Mouse (Mus musculus): ENCODE results near the gene Tarbp1.

The Tarbp1 gene

DNA sequence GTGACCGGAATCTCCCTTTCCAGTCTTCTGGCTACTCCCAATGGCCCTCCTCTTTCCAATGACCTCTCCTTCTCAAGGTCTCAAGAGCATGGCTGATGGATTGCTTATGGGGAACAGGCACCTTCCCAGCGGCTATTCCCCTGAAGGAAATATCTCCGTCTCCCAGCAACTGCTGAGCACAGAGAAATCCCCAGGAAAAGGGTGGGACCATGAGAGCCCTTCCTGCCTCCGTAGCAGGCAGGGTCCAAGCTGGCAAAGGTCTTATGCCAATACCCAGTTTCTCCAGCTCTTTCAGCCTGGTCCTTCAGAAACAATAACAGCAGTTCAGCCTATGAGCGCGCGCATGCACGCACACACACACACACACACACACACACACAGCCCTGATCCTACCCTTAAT is 23.7 kb downstream of the Tarbp1 start:
- TF ChIP-seq CTCF (conservative IDR thresholded peaks at IDR 0.05; ENCODE audit: low read length) = no peak
- TF ChIP-seq POU5F1 (IDR thresholded peaks at IDR 0.05; ENCODE audit: borderline replicate concordance, low read length) = no peak
- no peak for TF ChIP-seq NANOG (IDR thresholded peaks at IDR 0.05; ENCODE audit: borderline replicate concordance, low read length)

DNA sequence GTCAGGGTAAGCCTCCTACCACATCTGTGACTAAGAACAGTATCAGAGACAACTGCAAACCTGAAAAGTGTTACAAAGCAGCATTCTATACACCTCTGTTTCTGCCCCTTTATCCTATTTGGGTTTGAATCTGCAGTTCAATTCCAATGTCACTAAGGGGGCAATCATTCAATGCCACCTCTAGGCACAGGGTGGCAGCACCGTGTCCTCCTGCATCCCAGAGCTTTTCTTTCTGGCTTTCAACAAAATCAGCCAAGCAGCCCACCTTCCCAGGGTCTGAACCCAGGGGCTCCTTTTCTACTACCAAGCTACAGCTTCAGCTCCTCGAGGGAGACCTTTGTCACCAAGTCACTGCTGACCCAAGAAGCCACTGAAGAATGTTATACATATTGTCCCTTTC is 35.9 kb downstream of the Tarbp1 start:
- TF ChIP-seq CTCF (conservative IDR thresholded peaks at IDR 0.05; ENCODE audit: low read length) (no peak; the same call in 1 of the 2 replicates), POU5F1 (IDR thresholded peaks at IDR 0.05; ENCODE audit: borderline replicate concordance, low read length) (no peak), NANOG (IDR thresholded peaks at IDR 0.05; ENCODE audit: borderline replicate concordance, low read length) (no peak)

More for the DNA sequence above, 23.7 kb downstream of the Tarbp1 start:
- Histone ChIP-seq H3K4me3 (replicated peaks; ENCODE audit: low read length) (no peak overlapping the region), H3K36me3 (ENCODE audit: insufficient read depth, low read length) (peaks cover 97% of the 10 kb centered on the region), H3K27me3 (ENCODE audit: insufficient read depth, low read length) (no peaks in the 10 kb centered on the region), H3K9me3 (ENCODE audit: low read length) (no peaks in the 10 kb centered on the region), H3K4me1 (replicated peaks; ENCODE audit: low read depth, low read length) (no peaks in the 10 kb centered on the region)

DNA sequence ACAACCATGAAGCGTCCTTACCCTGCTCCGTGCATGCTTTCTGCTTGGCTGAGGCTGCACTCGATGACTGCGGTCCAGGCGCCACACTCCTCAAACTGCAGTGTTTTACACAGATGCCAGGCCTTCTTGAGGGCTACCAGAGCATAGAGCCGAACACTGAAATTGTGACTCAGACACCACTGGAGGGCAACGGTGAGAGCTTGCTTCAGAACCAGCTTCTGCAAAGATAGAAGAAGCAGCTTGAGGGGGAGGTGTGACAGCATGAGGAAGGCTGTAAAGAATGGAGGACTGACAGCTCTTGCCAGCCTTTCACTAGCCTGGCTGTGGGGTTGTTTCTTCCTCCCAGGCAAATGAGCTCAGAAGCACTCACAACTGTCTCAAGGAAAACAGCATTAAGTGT is 41.0 kb downstream of the Tarbp1 start:
- TF ChIP-seq CTCF (conservative IDR thresholded peaks at IDR 0.05; ENCODE audit: low read length) (no peak), NANOG (IDR thresholded peaks at IDR 0.05; ENCODE audit: borderline replicate concordance, low read length) (no peak), POU5F1 (IDR thresholded peaks at IDR 0.05; ENCODE audit: borderline replicate concordance, low read length) (no peak)
- no peaks in the 10 kb centered on the region for H3K9me3 ChIP-seq (ENCODE audit: low read length)

More for the DNA sequence above, 35.9 kb downstream of the Tarbp1 start:
- Histone ChIP-seq H3K4me1 (replicated peaks; ENCODE audit: low read depth, low read length) (no peaks in the 10 kb centered on the region), H3K27me3 (ENCODE audit: insufficient read depth, low read length) (no peaks in the 10 kb centered on the region), H3K4me3 (replicated peaks; ENCODE audit: low read length) (no peak overlapping the region), H3K36me3 (ENCODE audit: insufficient read depth, low read length) (peaks cover 76% of the 10 kb centered on the region), H3K9me3 (ENCODE audit: low read length) (no peaks in the 10 kb centered on the region)

GRCm38 (mm10) chr8:126429635-126430034 is 45.2 kb downstream of the Tarbp1 start:
- H3K9me3 ChIP-seq (ENCODE audit: low read length) = no peaks in the 10 kb centered on the region
- TF ChIP-seq NANOG (IDR thresholded peaks at IDR 0.05; ENCODE audit: borderline replicate concordance, low read length) = no peak
- TF ChIP-seq CTCF (conservative IDR thresholded peaks at IDR 0.05; ENCODE audit: low read length) = no peak
- TF ChIP-seq POU5F1 (IDR thresholded peaks at IDR 0.05; ENCODE audit: borderline replicate concordance, low read length) = no peak
- H3K36me3 ChIP-seq (ENCODE audit: insufficient read depth, low read length) = peaks cover 98% of the 10 kb centered on the region
- H3K4me1 ChIP-seq (replicated peaks; ENCODE audit: low read depth, low read length) = no peaks in the 10 kb centered on the region
- H3K27me3 ChIP-seq (ENCODE audit: insufficient read depth, low read length) = no peaks in the 10 kb centered on the region
- no peak overlapping the region for H3K4me3 ChIP-seq (replicated peaks; ENCODE audit: low read length)

More for the DNA sequence above, 41.0 kb downstream of the Tarbp1 start:
- H3K27me3 ChIP-seq (ENCODE audit: insufficient read depth, low read length) = no peaks in the 10 kb centered on the region
- H3K4me1 ChIP-seq (replicated peaks; ENCODE audit: low read depth, low read length) = no peaks in the 10 kb centered on the region
- peaks cover 95% of the 10 kb centered on the region for H3K36me3 ChIP-seq (ENCODE audit: insufficient read depth, low read length)
- H3K4me3 ChIP-seq (replicated peaks; ENCODE audit: low read length) = no peak overlapping the region

- Histone ChIP-seq H3K4me1 (replicated peaks; ENCODE audit: low read depth, low read length) (peaks cover 20% of the 10 kb centered on the region), H3K4me3 (replicated peaks; ENCODE audit: low read length) (no peak overlapping the region), H3K36me3 (ENCODE audit: insufficient read depth, low read length) (peaks cover 67% of the 10 kb centered on the region), H3K9me3 (ENCODE audit: low read length) (no peaks in the 10 kb centered on the region), H3K27me3 (ENCODE audit: insufficient read depth, low read length) (no peaks in the 10 kb centered on the region)
- TF ChIP-seq NANOG (IDR thresholded peaks at IDR 0.05; ENCODE audit: borderline replicate concordance, low read length) = no peak
- TF ChIP-seq CTCF (conservative IDR thresholded peaks at IDR 0.05; ENCODE audit: low read length) = no peak
- no peak for TF ChIP-seq POU5F1 (IDR thresholded peaks at IDR 0.05; ENCODE audit: borderline replicate concordance, low read length)
Measured at GRCm38 (mm10) chr8:126424946-126425345, 49.9 kb downstream of the Tarbp1 start.

DNA sequence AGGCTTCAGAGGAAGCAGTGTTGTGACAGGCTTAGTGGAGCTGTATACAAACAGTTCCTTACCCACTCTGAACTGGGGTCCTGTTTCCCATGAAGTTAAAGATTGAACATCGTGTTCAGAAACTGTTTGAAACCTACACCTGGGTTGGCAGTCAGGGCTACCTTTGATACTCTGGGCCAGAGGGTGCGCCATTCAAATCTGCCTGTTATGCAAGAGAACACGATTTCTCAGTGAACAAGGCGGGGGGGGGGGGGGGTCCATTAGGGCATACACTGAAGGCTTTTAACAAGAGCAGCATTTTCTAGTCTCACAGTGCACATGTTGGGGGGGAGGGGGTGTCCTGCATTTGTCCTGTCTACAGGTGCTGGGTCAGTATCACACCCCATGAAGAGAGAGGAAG is 50.7 kb downstream of the Tarbp1 start:
- H3K36me3 ChIP-seq (ENCODE audit: insufficient read depth, low read length) = peaks cover 59% of the 10 kb centered on the region
- TF ChIP-seq CTCF (conservative IDR thresholded peaks at IDR 0.05; ENCODE audit: low read length) (no peak), POU5F1 (IDR thresholded peaks at IDR 0.05; ENCODE audit: borderline replicate concordance, low read length) (no peak), NANOG (IDR thresholded peaks at IDR 0.05; ENCODE audit: borderline replicate concordance, low read length) (no peak)
- no peaks in the 10 kb centered on the region for H3K27me3 ChIP-seq (ENCODE audit: insufficient read depth, low read length)
- H3K4me1 ChIP-seq (replicated peaks; ENCODE audit: low read depth, low read length) = peaks cover 20% of the 10 kb centered on the region
- no peaks in the 10 kb centered on the region for H3K9me3 ChIP-seq (ENCODE audit: low read length)
- no peak overlapping the region for H3K4me3 ChIP-seq (replicated peaks; ENCODE audit: low read length)

- H3K4me1 ChIP-seq (replicated peaks; ENCODE audit: low read depth, low read length) = peaks cover 20% of the 10 kb centered on the region
- H3K27me3 ChIP-seq (ENCODE audit: insufficient read depth, low read length) = no peaks in the 10 kb centered on the region
- H3K9me3 ChIP-seq (ENCODE audit: low read length) = no peaks in the 10 kb centered on the region
- H3K36me3 ChIP-seq (ENCODE audit: insufficient read depth, low read length) = peaks cover 47% of the 10 kb centered on the region
- no peak for TF ChIP-seq NANOG (IDR thresholded peaks at IDR 0.05; ENCODE audit: borderline replicate concordance, low read length)
- peak overlapping the region; percentile 96 for H3K4me3 ChIP-seq (replicated peaks; ENCODE audit: low read length)
Measured at GRCm38 (mm10) chr8:126422920-126423300, 52.0 kb downstream of the Tarbp1 start.

DNA sequence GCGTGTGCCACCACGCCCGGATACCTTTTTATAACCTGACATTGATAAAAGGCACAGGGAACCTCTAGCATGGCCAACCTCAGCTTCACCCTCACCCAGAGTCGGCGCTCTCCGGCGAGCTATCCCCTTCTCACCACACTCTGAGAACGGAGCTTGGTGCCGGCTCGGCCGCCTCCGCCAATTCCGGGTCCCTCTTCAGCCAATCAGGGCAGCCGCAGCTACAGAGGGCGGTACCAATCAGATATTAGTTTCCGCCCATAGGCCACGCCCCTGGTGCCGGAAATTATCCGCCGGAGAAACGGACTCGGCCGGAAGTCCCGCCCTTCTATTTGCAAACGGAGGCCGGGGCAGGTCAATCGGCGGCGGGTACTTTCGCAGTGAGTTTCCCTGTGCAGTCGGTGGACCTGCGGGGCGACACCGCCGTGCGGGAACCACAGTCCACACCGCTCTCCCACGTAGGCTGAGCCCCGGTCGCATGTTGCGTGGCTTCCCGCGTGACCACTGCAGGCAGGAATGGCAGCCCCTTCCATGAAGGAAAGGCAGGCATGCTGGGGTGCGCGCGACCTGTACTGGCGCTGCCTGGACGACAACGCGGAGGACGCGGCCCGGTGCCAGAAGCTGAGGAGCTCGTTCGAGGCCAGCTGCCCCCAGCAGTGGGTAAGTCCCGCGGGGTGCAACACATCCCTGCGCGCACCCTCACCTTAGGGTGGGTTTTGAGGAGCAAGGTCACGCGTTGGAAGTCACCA is 52.5 kb downstream of the Tarbp1 start, which contains the start of gene Coa6:
Gene Coa6, plus strand, starts transcription at position 342 of the 746 bp plus-strand sequence.
- H3K4me3 ChIP-seq (replicated peaks; ENCODE audit: low read length) = peak within 1 kb of the TSS; percentile 96
- peaks cover 41% of the 10 kb centered on the region for H3K36me3 ChIP-seq (ENCODE audit: insufficient read depth, low read length)
- peaks cover 20% of the 10 kb centered on the region for H3K4me1 ChIP-seq (replicated peaks; ENCODE audit: low read depth, low read length)
- H3K9me3 ChIP-seq (ENCODE audit: low read length) = no peaks in the 10 kb centered on the region
- no peaks in the 10 kb centered on the region for H3K27me3 ChIP-seq (ENCODE audit: insufficient read depth, low read length)
- TF ChIP-seq CTCF (conservative IDR thresholded peaks at IDR 0.05; ENCODE audit: low read length) (no peak), POU5F1 (IDR thresholded peaks at IDR 0.05; ENCODE audit: borderline replicate concordance, low read length) (no peak), NANOG (IDR thresholded peaks at IDR 0.05; ENCODE audit: borderline replicate concordance, low read length) (no peak)

DNA sequence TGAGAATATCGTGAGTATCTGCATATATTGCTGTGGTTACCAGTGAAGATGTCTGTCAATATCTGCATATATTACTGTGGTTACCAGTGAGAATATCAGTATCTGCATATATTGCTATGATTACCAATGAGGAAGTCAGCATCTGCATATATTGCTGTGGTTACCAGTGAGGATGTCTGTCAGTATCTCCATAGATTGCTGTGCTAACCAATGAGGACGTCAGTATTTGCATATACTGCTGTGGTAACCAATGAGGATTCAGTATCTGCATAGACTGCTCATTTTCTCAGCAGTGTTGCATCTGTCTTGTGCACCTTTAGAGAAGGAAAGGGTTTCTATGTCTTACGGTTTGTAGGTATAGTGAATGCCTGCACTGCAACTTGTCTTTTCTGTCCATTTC is 54.0 kb downstream of the Tarbp1 start:
- TF ChIP-seq POU5F1 (IDR thresholded peaks at IDR 0.05; ENCODE audit: borderline replicate concordance, low read length) = no peak
- TF ChIP-seq NANOG (IDR thresholded peaks at IDR 0.05; ENCODE audit: borderline replicate concordance, low read length) = no peak
- no peak for TF ChIP-seq CTCF (conservative IDR thresholded peaks at IDR 0.05; ENCODE audit: low read length)
- peaks cover 26% of the 10 kb centered on the region for H3K36me3 ChIP-seq (ENCODE audit: insufficient read depth, low read length)
- no peaks in the 10 kb centered on the region for H3K27me3 ChIP-seq (ENCODE audit: insufficient read depth, low read length)
- H3K4me3 ChIP-seq (replicated peaks; ENCODE audit: low read length) = no peak overlapping the region
- peaks cover 20% of the 10 kb centered on the region for H3K4me1 ChIP-seq (replicated peaks; ENCODE audit: low read depth, low read length)
- H3K9me3 ChIP-seq (ENCODE audit: low read length) = no peaks in the 10 kb centered on the region

Data from E14TG2a.4 (cell line).